Mouse (Mus musculus): Measurements from ENCODE around the gene Cope. TPM values are rescaled to one million over a fixed set of nuclear protein-coding genes. Genes with fewer than 3 reads are reported as not detected.

Gene Cope
- polyA plus RNA-seq, 1 experiment, result 753 TPM

- Histone ChIP-seq H3K4me1 (ENCODE audit: control insufficient read depth, insufficient read depth, insufficient read length, low read length) (peaks cover 5% of the 10 kb centered on the region; the same call in 1 of the 2 replicates), H3K36me3 (ENCODE audit: control insufficient read depth, insufficient read depth, low read length) (peaks cover 32% of the 10 kb centered on the region), H3K27ac (ENCODE audit: insufficient read depth, low read depth, low read length) (peak overlapping the region; percentile 47), H3K4me3 (ENCODE audit: low read depth, low read length) (peak overlapping the region; percentile 81), H3K27me3 (ENCODE audit: control insufficient read depth, insufficient read depth, low read length) (no peaks in the 10 kb centered on the region)
- TF ChIP-seq CTCF (IDR thresholded peaks at IDR 0.05; ENCODE audit: extremely low read depth, insufficient read length, insufficient replicate concordance, low read depth, low read length), result no peak
- no peak for TF ChIP-seq POLR2A (IDR thresholded peaks at IDR 0.05; ENCODE audit: low read depth, low read length)
- under 1% methylated on average over 16 of the region's 16 CpGs for WGBS
Measured at GRCm38 (mm10) chr8:70302901-70303300, 583 bp downstream of the Cope start.

- Histone ChIP-seq H3K4me1 (ENCODE audit: control insufficient read depth, insufficient read depth, insufficient read length, low read length) (no peaks in the 10 kb centered on the region), H3K4me3 (ENCODE audit: low read depth, low read length) (no peak overlapping the region), H3K36me3 (ENCODE audit: control insufficient read depth, insufficient read depth, low read length) (peaks cover 68% of the 10 kb centered on the region), H3K27me3 (ENCODE audit: control insufficient read depth, insufficient read depth, low read length) (no peaks in the 10 kb centered on the region), H3K27ac (ENCODE audit: insufficient read depth, low read depth, low read length) (no peak overlapping the region)
- TF ChIP-seq CTCF (IDR thresholded peaks at IDR 0.05; ENCODE audit: extremely low read depth, insufficient read length, insufficient replicate concordance, low read depth, low read length), result peak; percentile 54; the same call in 1 of the 2 replicates
- TF ChIP-seq POLR2A (IDR thresholded peaks at IDR 0.05; ENCODE audit: low read depth, low read length), result no peak
- WGBS, result 28% methylated on average over 2 of the region's 2 CpGs
Measured at GRCm38 (mm10) chr8:70309311-70309710, 7.0 kb downstream of the Cope start.

GRCm38 (mm10) chr8:70313399-70313798 is 11.1 kb downstream of the Cope start:
- H3K27me3 ChIP-seq (ENCODE audit: control insufficient read depth, insufficient read depth, low read length), result no peaks in the 10 kb centered on the region; the same call in 1 of the 2 replicates
- H3K36me3 ChIP-seq (ENCODE audit: control insufficient read depth, insufficient read depth, low read length), result peaks cover 38% of the 10 kb centered on the region
- H3K4me1 ChIP-seq (ENCODE audit: control insufficient read depth, insufficient read depth, insufficient read length, low read length), result 0 out of 2 replicates have a peak, but pooled peaks cover 3% of the 10 kb centered on the region
- 62% methylated on average over 2 of the region's 2 CpGs for WGBS
- no peak overlapping the region for H3K4me3 ChIP-seq (ENCODE audit: low read depth, low read length)
- no peak overlapping the region for H3K27ac ChIP-seq (ENCODE audit: insufficient read depth, low read depth, low read length)
- TF ChIP-seq CTCF (IDR thresholded peaks at IDR 0.05; ENCODE audit: extremely low read depth, insufficient read length, insufficient replicate concordance, low read depth, low read length) (no peak), POLR2A (IDR thresholded peaks at IDR 0.05; ENCODE audit: low read depth, low read length) (no peak)

- Histone ChIP-seq H3K4me3 (ENCODE audit: low read depth, low read length) (peak within 1 kb of the TSS; percentile 59), H3K27ac (ENCODE audit: insufficient read depth, low read depth, low read length) (no peak within 1 kb of the TSS), H3K27me3 (ENCODE audit: control insufficient read depth, insufficient read depth, low read length) (no peaks in the 10 kb centered on the region; the same call in 1 of the 2 replicates), H3K4me1 (ENCODE audit: control insufficient read depth, insufficient read depth, insufficient read length, low read length) (0 out of 2 replicates have a peak, but pooled peaks cover 3% of the 10 kb centered on the region), H3K36me3 (ENCODE audit: control insufficient read depth, insufficient read depth, low read length) (peaks cover 21% of the 10 kb centered on the region)
- WGBS, result 3% methylated on average over 66 of the region's 66 CpGs
- TF ChIP-seq CTCF (IDR thresholded peaks at IDR 0.05; ENCODE audit: extremely low read depth, insufficient read length, insufficient replicate concordance, low read depth, low read length) (no peak), POLR2A (IDR thresholded peaks at IDR 0.05; ENCODE audit: low read depth, low read length) (no peak)
Measured at GRCm38 (mm10) chr8:70315624-70316510, 13.5 kb downstream of the Cope start, which contains the start of gene Cers1. Gene Cers1, plus strand, starts transcription at chr8:70315775.

GRCm38 (mm10) chr8:70316511-70317504 is 14.5 kb downstream of the Cope start:
- peaks cover 13% of the 10 kb centered on the region for H3K36me3 ChIP-seq (ENCODE audit: control insufficient read depth, insufficient read depth, low read length)
- H3K4me3 ChIP-seq (ENCODE audit: low read depth, low read length), result no peak overlapping the region
- H3K27me3 ChIP-seq (ENCODE audit: control insufficient read depth, insufficient read depth, low read length), result no peaks in the 10 kb centered on the region; the same call in 1 of the 2 replicates
- 23% methylated on average over 15 of the region's 15 CpGs for WGBS
- H3K4me1 ChIP-seq (ENCODE audit: control insufficient read depth, insufficient read depth, insufficient read length, low read length), result 0 out of 2 replicates have a peak, but pooled peaks cover 3% of the 10 kb centered on the region
- H3K27ac ChIP-seq (ENCODE audit: insufficient read depth, low read depth, low read length), result no peak overlapping the region
- TF ChIP-seq CTCF (IDR thresholded peaks at IDR 0.05; ENCODE audit: extremely low read depth, insufficient read length, insufficient replicate concordance, low read depth, low read length) (no peak), POLR2A (IDR thresholded peaks at IDR 0.05; ENCODE audit: low read depth, low read length) (no peak)

- H3K27me3 ChIP-seq (ENCODE audit: control insufficient read depth, insufficient read depth, low read length), result no peaks in the 10 kb centered on the region; the same call in 1 of the 2 replicates
- 77% methylated on average over 5 of the region's 5 CpGs for WGBS
- peaks cover 7% of the 10 kb centered on the region for H3K36me3 ChIP-seq (ENCODE audit: control insufficient read depth, insufficient read depth, low read length)
- H3K27ac ChIP-seq (ENCODE audit: insufficient read depth, low read depth, low read length), result no peak overlapping the region
- 0 out of 2 replicates have a peak, but pooled peaks cover 3% of the 10 kb centered on the region for H3K4me1 ChIP-seq (ENCODE audit: control insufficient read depth, insufficient read depth, insufficient read length, low read length)
- TF ChIP-seq POLR2A (IDR thresholded peaks at IDR 0.05; ENCODE audit: low read depth, low read length), result no peak
- no peak overlapping the region for H3K4me3 ChIP-seq (ENCODE audit: low read depth, low read length)
Measured at GRCm38 (mm10) chr8:70317872-70318271, 15.6 kb downstream of the Cope start.
